Mouse (Mus musculus) small intestine, adult 2 months (tissue): ENCODE measurements around the gene Rabgap1l.

Experiments used
- CTCF ChIP-seq: fragments of 200-500 bp; IDR thresholded peaks from 2 replicates; pipeline ENCODE4 v1.5.1; 2012; ENCODE audit warnings: low read depth, mild to moderate bottlenecking, control low read depth, inconsistent platforms, low read length, moderate library complexity, mixed read lengths; ENCODE audit not compliant: insufficient replicate concordance, insufficient read length; ENCODE audit errors: extremely low read depth
- POLR2A ChIP-seq: fragments of 200-500 bp; IDR thresholded peaks from 2 replicates; pipeline ENCODE4 v1.6.1; 2012; ENCODE audit warnings: low read depth, mild to moderate bottlenecking, control low read depth, inconsistent platforms, low read length, moderate library complexity

- TF ChIP-seq CTCF (no peak), POLR2A (no peak)
Measured at GRCm38 (mm10) chr1:160745238-160745930, 47.6 kb downstream of the Rabgap1l start.
